Mouse (Mus musculus) forebrain, postnatal 0 days (tissue): ENCODE results near the gene Pax7. TPM values are rescaled to one million over a fixed set of nuclear protein-coding genes. Genes with fewer than 3 reads are reported as not detected.

ENCODE experiments used
- ATAC-seq: fragments of 200-750 bp; cut with Nextera tagmentation; 2 replicates; pipeline ENCODE4 v1.8.0; 2017; ENCODE audit warnings: mild to moderate bottlenecking, moderate library complexity
- DNase-seq: peaks from one replicate; pipeline ENCODE4 v3.0.0-alpha.2; 2015
- H3K27ac ChIP-seq: fragments of 300-500 bp; sonication (generic); 2 replicates; pipeline ENCODE4 v1.5.1; 2014; ENCODE audit warnings: low read depth, mild to moderate bottlenecking, antibody characterized with exemption, low read length, moderate library complexity, mixed read lengths
- H3K27me3 ChIP-seq: fragments of 300-500 bp; sonication (generic); 2 replicates; pipeline ENCODE4 v1.6.1; 2014; ENCODE audit warnings: mild to moderate bottlenecking, low read length, mixed read lengths; ENCODE audit not compliant: insufficient read depth
- H3K36me3 ChIP-seq: fragments of 300-500 bp; sonication (generic); 2 replicates; pipeline ENCODE4 v1.6.1; 2014; ENCODE audit warnings: mild to moderate bottlenecking, moderate library complexity; ENCODE audit not compliant: insufficient read depth
- H3K4me1 ChIP-seq: fragments of 300-500 bp; sonication (generic); 2 replicates; pipeline ENCODE4 v1.6.1; 2014; ENCODE audit warnings: antibody characterized with exemption; ENCODE audit not compliant: insufficient read depth
- H3K4me2 ChIP-seq: fragments of 300-500 bp; sonication (generic); 2 replicates; pipeline ENCODE4 v1.6.1; 2014; ENCODE audit warnings: low read depth, mild to moderate bottlenecking, moderate library complexity
- H3K4me3 ChIP-seq: fragments of 300-500 bp; sonication (generic); 2 replicates; pipeline ENCODE4 v1.5.1; 2014; ENCODE audit warnings: low read depth, low read length, mixed read lengths
- H3K9ac ChIP-seq: fragments of 300-500 bp; sonication (generic); 2 replicates; pipeline ENCODE4 v1.6.1; 2014; ENCODE audit warnings: mild to moderate bottlenecking
- H3K9me3 ChIP-seq: fragments of 300-500 bp; sonication (generic); 2 replicates; pipeline ENCODE4 v1.6.1; 2016; ENCODE audit warnings: low read length
- CTCF ChIP-seq: sonication (generic); IDR thresholded peaks from 2 replicates; pipeline ENCODE4 v1.5.1; 2016; ENCODE audit warnings: antibody characterized with exemption, control low read depth, low read depth
- WGBS: fragments of 180-500 bp; shearing (Covaris S2); extraction: QIAGEN DNeasy Blood & Tissue Kit; methylation state at CpG from one replicate; pipeline ENCODE4 v1.1.7; 2014; 5-methylcytosine and 5-hydroxymethylcytosine counted together
- polyA plus RNA-seq: library from polyadenylated mRNA; unstranded; fragments of >200 nt; fragmentation: Nextera tagmentation; extraction: Ambion mirVana; gene quantifications from 2 replicates; pipeline ENCODE4 v1.2.1, GENCODE M21; 2015
- total RNA-seq: library from RNA; depleted of rRNA; stranded (reverse); fragments of >200 nt; gene quantifications from 2 replicates; pipeline ENCODE4 v1.2.3, GENCODE M21; 2014

Pax7 gene
- total and polyA plus RNA-seq, 2 experiments from 2014 or later = 0.05 TPM; not detected in 1

GRCm38 (mm10) chr4:139767115-139767718 is 66.1 kb downstream of the Pax7 start:
- no peak for TF ChIP-seq CTCF
- Histone ChIP-seq H3K4me1 (no peaks in the 10 kb centered on the region), H3K36me3 (no peaks in the 10 kb centered on the region), H3K4me3 (no peak overlapping the region), H3K27ac (no peak overlapping the region), H3K9ac (no peak overlapping the region), H3K4me2 (no peak overlapping the region), H3K9me3 (no peaks in the 10 kb centered on the region), H3K27me3 (no peaks in the 10 kb centered on the region; the same call in 1 of the 2 replicates)
- WGBS = 11% methylated on average over 18 of the region's 18 CpGs
- ATAC-seq = no peak
- no peak for DNase-seq

GRCm38 (mm10) chr4:139761911-139762310 is 71.4 kb downstream of the Pax7 start:
- H3K4me1 ChIP-seq = peaks cover 4% of the 10 kb centered on the region; the same call in 1 of the 2 replicates
- no peaks in the 10 kb centered on the region for H3K36me3 ChIP-seq
- H3K4me3 ChIP-seq = no peak overlapping the region
- TF ChIP-seq CTCF = no peak
- DNase-seq (peak; percentile 14), ATAC-seq (no peak)
- WGBS = 6% methylated on average over 13 of the region's 13 CpGs
- no peaks in the 10 kb centered on the region for H3K9me3 ChIP-seq
- H3K9ac ChIP-seq = no peak overlapping the region
- H3K27ac ChIP-seq = no peak overlapping the region
- no peak overlapping the region for H3K4me2 ChIP-seq
- H3K27me3 ChIP-seq = no peaks in the 10 kb centered on the region

GRCm38 (mm10) chr4:139760736-139761135 is 72.6 kb downstream of the Pax7 start:
- Histone ChIP-seq H3K27me3 (no peaks in the 10 kb centered on the region), H3K4me3 (no peak overlapping the region), H3K4me1 (peaks cover 4% of the 10 kb centered on the region; the same call in 1 of the 2 replicates), H3K9me3 (no peaks in the 10 kb centered on the region), H3K4me2 (no peak overlapping the region), H3K36me3 (no peaks in the 10 kb centered on the region), H3K27ac (no peak overlapping the region), H3K9ac (no peak overlapping the region)
- WGBS = 65% methylated on average over 11 of the region's 11 CpGs
- DNase-seq (no peak), ATAC-seq (no peak)
- no peak for TF ChIP-seq CTCF

- Histone ChIP-seq H3K27me3 (no peaks in the 10 kb centered on the region), H3K4me2 (no peak overlapping the region), H3K9me3 (no peaks in the 10 kb centered on the region), H3K4me1 (peaks cover 4% of the 10 kb centered on the region; the same call in 1 of the 2 replicates), H3K9ac (no peak overlapping the region), H3K4me3 (no peak overlapping the region), H3K36me3 (no peaks in the 10 kb centered on the region), H3K27ac (no peak overlapping the region)
- TF ChIP-seq CTCF = no peak
- peak; percentile 22 for DNase-seq
- 10% methylated on average over 17 of the region's 17 CpGs for WGBS
- ATAC-seq = peak; percentile 45; the same call in 1 of the 2 replicates
These were observed 74.6 kb downstream of the Pax7 start for GRCm38 (mm10) chr4:139758512-139759340.

GRCm38 (mm10) chr4:139756931-139757330 is 76.4 kb downstream of the Pax7 start:
- WGBS = 14% methylated on average over 13 of the region's 13 CpGs

GRCm38 (mm10) chr4:139754148-139754710 is 79.1 kb downstream of the Pax7 start:
- ATAC-seq (no peak), DNase-seq (no peak)
- no peaks in the 10 kb centered on the region for H3K9me3 ChIP-seq
- no peak for TF ChIP-seq CTCF
- no peak overlapping the region for H3K4me3 ChIP-seq
- no peak overlapping the region for H3K4me2 ChIP-seq
- H3K9ac ChIP-seq = no peak overlapping the region
- H3K27me3 ChIP-seq = no peaks in the 10 kb centered on the region
- 51% methylated on average over 11 of the region's 11 CpGs for WGBS
- H3K4me1 ChIP-seq = peaks cover 4% of the 10 kb centered on the region; the same call in 1 of the 2 replicates
- no peak overlapping the region for H3K27ac ChIP-seq
- H3K36me3 ChIP-seq = no peaks in the 10 kb centered on the region

More at GRCm38 (mm10) chr4:139756931-139757330, 76.4 kb downstream of the Pax7 start:
- ATAC-seq (no peak), DNase-seq (no peak)
- Histone ChIP-seq H3K9me3 (no peaks in the 10 kb centered on the region), H3K9ac (no peak overlapping the region), H3K36me3 (no peaks in the 10 kb centered on the region), H3K27me3 (no peaks in the 10 kb centered on the region), H3K4me2 (no peak overlapping the region), H3K4me1 (peaks cover 4% of the 10 kb centered on the region; the same call in 1 of the 2 replicates), H3K27ac (no peak overlapping the region), H3K4me3 (no peak overlapping the region)
- no peak for TF ChIP-seq CTCF

GRCm38 (mm10) chr4:139750926-139751325 is 82.4 kb downstream of the Pax7 start:
- no peak for TF ChIP-seq CTCF
- Histone ChIP-seq H3K9ac (no peak overlapping the region), H3K4me2 (no peak overlapping the region), H3K27me3 (no peaks in the 10 kb centered on the region), H3K9me3 (no peaks in the 10 kb centered on the region), H3K36me3 (no peaks in the 10 kb centered on the region), H3K4me1 (no peaks in the 10 kb centered on the region), H3K27ac (no peak overlapping the region), H3K4me3 (no peak overlapping the region)
- WGBS = 86% methylated on average over 5 of the region's 5 CpGs
- DNase-seq (no peak), ATAC-seq (no peak)
